Mouse (Mus musculus) frontal cortex, adult 2 months (tissue): ENCODE measurements around the gene Fbxo39. TPM values are rescaled to one million over a fixed set of nuclear protein-coding genes. Genes with fewer than 3 reads are reported as not detected.

ENCODE experiments used
- DNase-seq, 2 experiments: peaks; one replicate each; pipeline ENCODE4 v3.0.0; 2022; ENCODE audit warnings: low spot score in 1 of 2; ENCODE audit errors: extremely low spot score in 1 of 2
- polyA plus RNA-seq: library from polyadenylated mRNA; depleted of rRNA; stranded (reverse); fragments of >200 nt; gene quantifications from 2 replicates; pipeline ENCODE4 v1.2.3, GENCODE M21; 2012; rRNA removed

Gene Fbxo39
- polyA plus RNA-seq, 1 experiment, result 0.06 TPM

- DNase-seq, result peak; percentile 63 to 82
These were observed 47.4 kb downstream of the Fbxo39 start for GRCm38 (mm10) chr11:72361385-72362346.

DNA sequence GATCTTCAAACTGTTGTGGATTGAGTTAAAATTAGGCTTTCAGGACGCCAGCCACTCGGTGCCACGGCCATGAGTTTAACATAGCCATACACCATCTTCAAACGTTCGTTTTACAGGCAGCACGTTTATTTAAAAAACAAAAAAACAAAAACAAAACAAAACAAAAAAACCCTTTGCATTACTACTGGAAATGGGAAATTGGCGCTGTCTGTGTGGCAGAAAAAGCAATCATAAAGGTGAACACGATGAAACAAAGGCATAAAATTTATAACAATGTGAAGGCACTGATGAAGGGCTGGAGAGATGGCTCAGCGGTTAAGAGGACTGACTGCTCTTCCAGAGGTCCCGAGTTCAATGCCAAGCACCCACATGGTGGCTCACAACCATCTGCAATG lies 48.1 kb downstream of the Fbxo39 start, which contains the start of gene Tekt1:
Gene Tekt1 (minus strand): TSS at position 96 of the 395 bp plus-strand sequence.
- no peak for DNase-seq

GRCm38 (mm10) chr11:72363523-72364240 lies 49.4 kb downstream of the Fbxo39 start:
- DNase-seq, result no peak

DNA sequence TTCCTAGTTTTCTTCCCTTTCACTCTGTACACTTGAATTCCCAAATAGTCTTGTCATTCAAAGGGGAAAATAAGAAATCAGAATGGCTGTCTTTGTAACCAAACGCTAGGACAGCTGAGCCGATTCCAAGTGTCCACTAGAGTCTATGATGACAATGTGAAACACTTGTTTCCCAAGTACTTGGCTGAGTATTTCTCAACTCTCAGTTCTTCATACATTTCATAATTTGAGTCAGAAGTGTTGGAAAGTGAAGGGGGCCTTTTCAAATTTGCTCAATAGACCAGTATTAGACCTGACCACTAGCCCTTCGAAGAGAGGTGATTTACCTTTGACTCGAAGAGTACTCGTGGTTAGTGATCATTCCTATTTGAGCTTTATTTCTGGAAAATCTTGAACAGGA lies 50.3 kb downstream of the Fbxo39 start:
- no peak for DNase-seq

DNA sequence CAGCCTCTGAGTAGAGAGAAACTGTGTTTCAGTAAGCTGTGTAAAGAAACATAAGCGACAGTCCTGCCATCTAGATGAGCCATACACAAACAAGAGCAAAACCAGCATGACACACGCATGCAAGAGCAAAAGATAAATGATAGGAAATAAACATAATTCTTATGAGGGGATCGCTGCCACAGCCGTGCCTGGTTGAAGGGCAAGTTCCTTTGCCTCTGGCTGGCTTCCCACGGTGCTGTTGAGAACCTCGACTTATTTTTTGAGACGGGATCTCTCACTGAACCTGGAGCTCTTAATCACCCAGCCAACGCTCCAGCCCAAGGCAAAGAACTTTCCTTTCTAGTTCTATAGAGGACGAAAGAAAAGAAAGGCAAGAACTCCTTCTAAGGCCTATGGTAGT lies 51.9 kb downstream of the Fbxo39 start:
- DNase-seq, result no peak

DNA sequence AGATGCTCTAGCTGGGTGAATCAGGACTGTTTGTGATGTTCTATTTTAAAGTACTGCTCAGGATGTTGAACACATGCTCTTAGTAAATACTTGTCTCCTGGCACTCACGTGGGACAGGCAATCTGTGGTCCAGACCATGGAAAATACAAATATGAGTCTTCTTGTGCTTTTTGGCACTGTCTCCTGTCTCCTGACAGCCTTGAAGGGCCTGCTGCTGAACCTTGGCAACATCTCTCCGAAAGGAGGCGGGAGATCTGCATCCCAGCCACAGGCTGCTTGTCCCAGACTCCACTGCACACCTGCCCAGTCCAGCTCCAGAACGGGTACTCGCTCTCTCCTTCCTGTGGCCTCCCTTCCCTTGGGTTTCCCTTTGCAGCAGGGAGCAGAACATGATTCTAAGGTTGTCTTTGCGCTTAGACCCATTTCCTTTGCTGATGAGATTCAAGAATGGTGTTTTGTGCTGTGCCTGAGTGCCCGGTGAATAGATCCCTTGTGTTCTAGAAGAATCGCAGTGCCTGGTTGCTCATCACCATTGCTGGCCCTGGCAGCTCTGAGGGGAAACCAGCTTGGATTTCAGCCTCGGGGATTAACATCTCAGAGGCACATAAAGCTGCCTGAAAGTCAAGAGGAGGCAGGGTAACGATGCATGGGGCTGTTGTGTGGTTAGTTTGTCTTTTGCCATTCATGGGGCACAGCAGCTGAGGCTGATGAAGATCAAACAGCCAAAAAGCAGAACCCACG lies 53.9 kb downstream of the Fbxo39 start:
- DNase-seq, result no peak

Other genes with a start within 250 kb of the Fbxo39 start
- 102 and 104 TPM in 2 replicates for gene Pitpnm3, start 178.7 kb upstream of the Fbxo39 start, polyA plus RNA-seq
- gene Gm43951, start 107.6 kb upstream of the Fbxo39 start, polyA plus RNA-seq, result 8.0 and 8.1 TPM in 2 replicates
- gene 4933427D14Rik, start 107.0 kb upstream of the Fbxo39 start, polyA plus RNA-seq, result 33.4 and 34.1 TPM in 2 replicates
- gene Txndc17, start 106.9 kb upstream of the Fbxo39 start, polyA plus RNA-seq, result 64.0 and 64.6 TPM in 2 replicates
- gene Med31, start 98.9 kb upstream of the Fbxo39 start, polyA plus RNA-seq, result 27.1 and 28.9 TPM in 2 replicates
- 12.8 and 15.5 TPM in 2 replicates for gene Slc13a5, start 47.2 kb upstream of the Fbxo39 start, polyA plus RNA-seq
- 11.4 and 12.2 TPM in 2 replicates for gene Xaf1, start 12.8 kb upstream of the Fbxo39 start, polyA plus RNA-seq
- gene Tekt1, start 48.0 kb downstream of the Fbxo39 start, polyA plus RNA-seq, result 1.9 and 2.1 TPM in 2 replicates
- gene Smtnl2, start 97.3 kb downstream of the Fbxo39 start, polyA plus RNA-seq, result 2.8 and 3.2 TPM in 2 replicates
- 0.15 and 0.22 TPM in 2 replicates for gene Ggt6, start 121.1 kb downstream of the Fbxo39 start, polyA plus RNA-seq
- gene Mybbp1a, start 126.9 kb downstream of the Fbxo39 start, polyA plus RNA-seq, result 55.3 and 61.4 TPM in 2 replicates
- gene Spns2, start 175.5 kb downstream of the Fbxo39 start, polyA plus RNA-seq, result 45.0 and 47.0 TPM in 2 replicates
- 0.54 and 0.71 TPM in 2 replicates for gene Spns3, start 236.1 kb downstream of the Fbxo39 start, polyA plus RNA-seq